Mouse (Mus musculus) heart, adult 2 months (tissue): ENCODE measurements around the gene Sec14l1. TPM values are rescaled to one million over a fixed set of nuclear protein-coding genes. Genes with fewer than 3 reads are reported as not detected.

Experiments
- DNase-seq, 2 experiments: peaks; one replicate each; pipeline ENCODE4 v3.0.0; 2021
- H3K27ac ChIP-seq: fragments of 200-600 bp; 2 replicates; pipeline ENCODE4 v1.8.1; 2022
- H3K27me3 ChIP-seq: fragments of 200-500 bp; 2 replicates; pipeline ENCODE4 v1.6.1; 2012; ENCODE audit warnings: mild to moderate bottlenecking, low read length, inconsistent platforms, mixed read lengths; ENCODE audit not compliant: control insufficient read depth, insufficient read depth
- H3K36me3 ChIP-seq: fragments of 200-500 bp; 2 replicates; pipeline ENCODE4 v1.6.1; 2012; ENCODE audit warnings: low read length, inconsistent platforms; ENCODE audit not compliant: control insufficient read depth, insufficient read depth
- H3K4me1 ChIP-seq: fragments of 200-500 bp; 2 replicates; pipeline ENCODE4 v1.6.1; 2011; ENCODE audit warnings: low read length; ENCODE audit not compliant: control insufficient read depth, insufficient read depth
- H3K4me3 ChIP-seq: fragments of 200-600 bp; 2 replicates; pipeline ENCODE4 v1.8.1; 2022
- H3K79me2 ChIP-seq: fragments of 200-500 bp; replicated peaks from 2 replicates; pipeline ENCODE4 v1.6.1; 2012; ENCODE audit warnings: mild to moderate bottlenecking, inconsistent platforms, low read length, moderate library complexity, mixed read lengths; ENCODE audit not compliant: control insufficient read depth, insufficient read depth
- H3K9ac ChIP-seq: fragments of 200-500 bp; 2 replicates; pipeline ENCODE4 v1.6.1; 2012; ENCODE audit warnings: low read depth, mild to moderate bottlenecking, control low read depth, inconsistent platforms, low read length, mixed read lengths
- CTCF ChIP-seq: fragments of 200-600 bp; IDR thresholded peaks from 2 replicates; pipeline ENCODE4 v1.8.1; 2022; ENCODE audit warnings: antibody characterized with exemption, mild to moderate bottlenecking, moderate library complexity
- EP300 ChIP-seq: fragments of 200-500 bp; IDR thresholded peaks from 2 replicates; pipeline ENCODE4 v1.6.1; 2011; ENCODE audit warnings: low read depth, low read length, control low read depth; ENCODE audit not compliant: insufficient read depth
- POLR2A ChIP-seq: fragments of 200-500 bp; IDR thresholded peaks from 2 replicates; pipeline ENCODE4 v1.6.1; 2011; ENCODE audit warnings: mild to moderate bottlenecking, low read depth, low read length, control low read depth; ENCODE audit not compliant: insufficient read depth
- WGBS: fragments of 180-500 bp; shearing (Covaris S2); methylation state at CpG from one replicate; pipeline ENCODE4 v1.1.7; 2018; 5-methylcytosine and 5-hydroxymethylcytosine counted together
- intact Hi-C: fragments of 180-260 bp; cut with DNase I; formaldehyde crosslinking; loops from one replicate; pipeline ENCODE4 v1.15.1; 2025
- polyA plus RNA-seq: library from polyadenylated mRNA; depleted of rRNA; stranded (reverse); fragments of >200 nt; gene quantifications from 2 replicates; pipeline ENCODE4 v1.2.3, GENCODE M21; 2012
- total RNA-seq, 2 experiments: library from RNA; stranded (reverse); gene quantifications; 2 replicates each; pipeline ENCODE4 v1.2.3; 2021

Sec14l1 gene
- total and polyA plus RNA-seq, 3 experiments, result 65.4 to 89.5 (median 71.5) TPM

- H3K9ac ChIP-seq, result peak overlapping the region; percentile 20
- peaks cover 41% of the 10 kb centered on the region for H3K36me3 ChIP-seq
- peaks cover 22% of the 10 kb centered on the region for H3K79me2 ChIP-seq
- no peaks in the 10 kb centered on the region for H3K27me3 ChIP-seq
- DNase-seq, result peak in 1 of 2 experiments; percentile 32
- 0 out of 2 replicates have a peak overlapping the region, but pooled peaks have one; percentile 3 for H3K4me3 ChIP-seq
- peaks cover 65% of the 10 kb centered on the region for H3K4me1 ChIP-seq
- peak; percentile 10; the same call in 1 of the 2 replicates for TF ChIP-seq EP300
- TF ChIP-seq POLR2A, result no peak
- WGBS, result 66% methylated on average over 17 of the region's 17 CpGs
- H3K27ac ChIP-seq, result peak overlapping the region; percentile 78
- intact Hi-C loops, result no loop called here
Measured at GRCm38 (mm10) chr11:117123418-117124085, 8.6 kb downstream of the Sec14l1 start.

DNA sequence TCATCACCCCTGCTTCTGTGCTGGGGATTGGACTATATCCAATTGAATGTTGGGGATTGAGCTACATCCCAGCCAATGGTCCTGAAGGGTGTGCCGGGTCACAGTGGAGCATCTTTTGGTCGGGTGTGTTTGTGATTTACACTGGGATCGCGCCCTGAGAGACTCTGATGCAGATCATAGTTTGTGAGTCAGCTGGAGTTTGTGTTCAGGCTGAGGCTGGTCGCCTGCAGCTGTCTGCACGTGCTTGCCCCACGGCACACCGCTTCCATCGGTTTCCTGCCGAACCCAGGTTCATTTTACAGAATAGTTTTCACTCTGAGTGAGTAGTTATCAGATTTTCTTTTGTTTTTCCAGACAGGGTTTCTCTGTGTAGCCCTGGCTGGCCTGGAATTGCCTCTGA is 9.6 kb downstream of the Sec14l1 start:
- H3K27me3 ChIP-seq, result no peaks in the 10 kb centered on the region
- intact Hi-C loops, result no loop called here
- H3K79me2 ChIP-seq, result peaks cover 21% of the 10 kb centered on the region
- WGBS, result 28% methylated on average over 10 of the region's 10 CpGs
- no peak overlapping the region for H3K4me3 ChIP-seq
- DNase-seq, result no peak
- peaks cover 40% of the 10 kb centered on the region for H3K36me3 ChIP-seq
- H3K4me1 ChIP-seq, result peaks cover 65% of the 10 kb centered on the region
- TF ChIP-seq POLR2A (no peak), CTCF (no peak), EP300 (no peak)
- peak overlapping the region; percentile 78 for H3K27ac ChIP-seq
- no peak overlapping the region for H3K9ac ChIP-seq

DNA sequence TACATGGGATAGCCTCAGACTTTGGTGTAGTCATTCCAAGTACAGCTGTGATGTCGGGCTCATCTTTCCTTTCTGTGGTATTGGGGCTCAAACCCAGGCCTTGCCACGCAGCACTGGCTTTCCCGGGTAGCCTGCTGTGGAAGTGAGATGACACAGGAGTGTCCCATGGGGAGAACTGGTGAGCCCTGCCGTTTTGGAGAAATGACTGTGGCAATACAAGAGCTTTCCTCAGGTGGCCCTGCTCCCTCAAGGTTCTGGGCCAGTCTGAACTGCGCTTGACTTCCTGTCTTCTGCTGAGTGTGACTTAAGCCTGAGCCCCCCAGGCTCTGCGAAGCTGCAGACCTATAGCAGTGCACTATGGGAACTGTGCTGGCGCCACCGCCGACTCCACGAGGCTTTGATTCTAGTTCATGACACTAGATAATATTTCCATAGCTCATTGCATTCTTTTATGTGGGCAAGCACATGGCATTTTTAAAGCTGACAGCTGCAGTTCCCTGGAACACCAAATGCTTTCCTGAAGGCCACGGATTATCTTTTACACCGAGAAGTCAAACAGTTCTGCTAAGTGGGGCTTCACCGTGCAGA is 12.4 kb downstream of the Sec14l1 start:
- Histone ChIP-seq H3K36me3 (peaks cover 26% of the 10 kb centered on the region), H3K79me2 (peaks cover 11% of the 10 kb centered on the region), H3K4me1 (peaks cover 57% of the 10 kb centered on the region), H3K27me3 (no peaks in the 10 kb centered on the region), H3K27ac (peak overlapping the region; percentile 83), H3K4me3 (no peak overlapping the region), H3K9ac (no peak overlapping the region)
- TF ChIP-seq POLR2A, result no peak
- no peak for TF ChIP-seq CTCF
- no peak for TF ChIP-seq EP300
- no peak for DNase-seq
- WGBS, result 25% methylated on average over 13 of the region's 13 CpGs
- intact Hi-C loops, result no loop called here

- peak overlapping the region; percentile 83 for H3K27ac ChIP-seq
- H3K36me3 ChIP-seq, result peaks cover 22% of the 10 kb centered on the region
- H3K27me3 ChIP-seq, result no peaks in the 10 kb centered on the region
- H3K4me1 ChIP-seq, result peaks cover 52% of the 10 kb centered on the region
- intact Hi-C loops, result no loop called here
- TF ChIP-seq EP300 (peak; percentile 63; the same call in 1 of the 2 replicates), POLR2A (no peak), CTCF (no peak)
- H3K9ac ChIP-seq, result peak overlapping the region; percentile 19
- 10% methylated on average over 12 of the region's 12 CpGs for WGBS
- peaks cover 9% of the 10 kb centered on the region for H3K79me2 ChIP-seq
- H3K4me3 ChIP-seq, result 0 out of 2 replicates have a peak overlapping the region, but pooled peaks have one; percentile 2
- DNase-seq, result peak; percentile 63 to 72
Measured at GRCm38 (mm10) chr11:117127931-117128548, 13.1 kb downstream of the Sec14l1 start.

DNA sequence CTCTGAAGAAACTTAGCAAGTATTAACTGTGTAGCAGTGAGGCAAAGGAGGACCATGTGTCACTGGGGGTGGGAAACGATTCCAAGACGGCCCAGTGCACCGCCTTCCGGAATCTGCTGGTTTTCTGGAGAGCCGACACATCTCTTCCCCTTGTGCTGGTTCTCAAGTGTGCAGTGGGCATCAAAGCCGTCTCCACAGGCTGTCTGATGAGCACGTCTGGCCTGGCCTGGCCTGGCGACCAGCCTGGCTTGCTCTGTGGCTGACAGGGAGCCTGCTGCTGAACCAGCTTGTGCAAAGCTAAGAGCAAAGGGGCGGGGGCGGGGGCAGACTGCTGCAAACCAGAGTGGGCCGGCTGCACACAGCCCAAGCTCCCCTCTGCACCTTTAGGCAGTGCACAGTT is 14.5 kb downstream of the Sec14l1 start:
- H3K79me2 ChIP-seq, result peaks cover 4% of the 10 kb centered on the region
- DNase-seq, result no peak
- peak overlapping the region; percentile 23; the same call in 1 of the 2 replicates for H3K9ac ChIP-seq
- 48% methylated on average over 11 of the region's 11 CpGs for WGBS
- no peaks in the 10 kb centered on the region for H3K27me3 ChIP-seq
- no peak overlapping the region for H3K4me3 ChIP-seq
- TF ChIP-seq EP300 (no peak), CTCF (no peak), POLR2A (no peak)
- intact Hi-C loops, result no loop called here
- peaks cover 46% of the 10 kb centered on the region for H3K4me1 ChIP-seq
- peak overlapping the region; percentile 83 for H3K27ac ChIP-seq
- peaks cover 18% of the 10 kb centered on the region for H3K36me3 ChIP-seq
